Mouse (Mus musculus) heart, postnatal 10 days (tissue): ENCODE data around the gene Angptl7. TPM values are rescaled to one million over a fixed set of nuclear protein-coding genes. Genes with fewer than 3 reads are reported as not detected.

Experiments used
- DNase-seq, 2 experiments: peaks; one replicate each; pipeline ENCODE4 v3.0.0; 2021
- intact Hi-C: fragments of 180-260 bp; cut with DNase I; formaldehyde crosslinking; loops from one replicate; pipeline ENCODE4 v1.15.1; 2025
- total RNA-seq, 2 experiments: library from RNA; stranded (reverse); gene quantifications; 2 replicates each; pipeline ENCODE4 v1.2.3; 2021

The Angptl7 gene
- 1 to 10 TPM; 3.3 to 4.8 TPM for total RNA-seq

- intact Hi-C loops: no loop called here
- peak; percentile 21 to 35 for DNase-seq
These were observed at the start of gene Angptl7 for GRCm38 (mm10) chr4:148500410-148500867. Angptl7 (minus strand) TSS chr4:148500460.

GRCm38 (mm10) chr4:148549106-148549505 is 48.8 kb upstream of the Angptl7 start:
- intact Hi-C loops: no loop called here
- no peak for DNase-seq

GRCm38 (mm10) chr4:148535876-148536275 is 35.6 kb upstream of the Angptl7 start:
- intact Hi-C loops: no loop called here
- no peak for DNase-seq

GRCm38 (mm10) chr4:148533613-148534328 is 33.5 kb upstream of the Angptl7 start:
- peak; percentile 60 to 74 for DNase-seq
- intact Hi-C loops: no loop called here

GRCm38 (mm10) chr4:148532516-148532915 is 32.3 kb upstream of the Angptl7 start:
- intact Hi-C loops: no loop called here

GRCm38 (mm10) chr4:148531341-148531740 is 31.1 kb upstream of the Angptl7 start:
- no peak for DNase-seq
- intact Hi-C loops: no loop called here

More at GRCm38 (mm10) chr4:148532516-148532915, 32.3 kb upstream of the Angptl7 start:
- DNase-seq: no peak

GRCm38 (mm10) chr4:148530778-148531177 is 30.5 kb upstream of the Angptl7 start:
- peak; percentile 50 to 51 for DNase-seq
- intact Hi-C loops: no loop called here

GRCm38 (mm10) chr4:148530351-148530750 is 30.1 kb upstream of the Angptl7 start:
- no peak for DNase-seq
- intact Hi-C loops: no loop called here

- intact Hi-C loops: no loop called here
- peak; percentile 45 to 53 for DNase-seq
These were observed 27.1 kb upstream of the Angptl7 start for GRCm38 (mm10) chr4:148527158-148527910.

- intact Hi-C loops: no loop called here
- DNase-seq: no peak
These were observed 23.3 kb upstream of the Angptl7 start for GRCm38 (mm10) chr4:148523538-148523937.

- DNase-seq: no peak
- intact Hi-C loops: no loop called here
These were observed 18.1 kb upstream of the Angptl7 start for GRCm38 (mm10) chr4:148518235-148518795.

- DNase-seq: no peak
- intact Hi-C loops: no loop called here
These were observed 17.5 kb upstream of the Angptl7 start for GRCm38 (mm10) chr4:148517809-148518208.

GRCm38 (mm10) chr4:148515313-148515712 is 15.1 kb upstream of the Angptl7 start:
- intact Hi-C loops: no loop called here

GRCm38 (mm10) chr4:148513021-148513559 is 12.8 kb upstream of the Angptl7 start:
- DNase-seq: no peak
- intact Hi-C loops: no loop called here

More at GRCm38 (mm10) chr4:148515313-148515712, 15.1 kb upstream of the Angptl7 start:
- peak in 1 of 2 experiments; percentile 22 for DNase-seq

GRCm38 (mm10) chr4:148511334-148511733 is 11.1 kb upstream of the Angptl7 start:
- no peak for DNase-seq
- intact Hi-C loops: no loop called here

- intact Hi-C loops: no loop called here
These were observed 10.4 kb upstream of the Angptl7 start for GRCm38 (mm10) chr4:148510691-148511090.

GRCm38 (mm10) chr4:148509450-148510084 is 9.3 kb upstream of the Angptl7 start:
- intact Hi-C loops: no loop called here
- no peak for DNase-seq

More at GRCm38 (mm10) chr4:148510691-148511090, 10.4 kb upstream of the Angptl7 start:
- DNase-seq: peak in 1 of 2 experiments; percentile 11

GRCm38 (mm10) chr4:148508084-148508849 is 8.0 kb upstream of the Angptl7 start:
- intact Hi-C loops: no loop called here
- no peak for DNase-seq

- intact Hi-C loops: no loop called here
These were observed 7.3 kb upstream of the Angptl7 start for GRCm38 (mm10) chr4:148507585-148507984.

GRCm38 (mm10) chr4:148504497-148504959 is 4.3 kb upstream of the Angptl7 start:
- intact Hi-C loops: no loop called here
- peak; percentile 68 to 77 for DNase-seq

More at GRCm38 (mm10) chr4:148507585-148507984, 7.3 kb upstream of the Angptl7 start:
- DNase-seq: no peak
